Mouse (Mus musculus) kidney, adult 2 months (tissue): ENCODE measurements around the gene Spata5.

Experiments
- CTCF ChIP-seq: fragments of 200-500 bp; conservative IDR thresholded peaks from 2 replicates; pipeline ENCODE4 v1.5.1; 2011; ENCODE audit warnings: low read depth, mild to moderate bottlenecking, control low read depth, low read length, moderate library complexity, mixed read lengths; ENCODE audit not compliant: insufficient read depth, insufficient read length
- POLR2A ChIP-seq: fragments of 200-500 bp; IDR thresholded peaks from one replicate; pipeline ENCODE4 v1.6.1; 2011; ENCODE audit warnings: low read depth, low read length, control low read depth

DNA sequence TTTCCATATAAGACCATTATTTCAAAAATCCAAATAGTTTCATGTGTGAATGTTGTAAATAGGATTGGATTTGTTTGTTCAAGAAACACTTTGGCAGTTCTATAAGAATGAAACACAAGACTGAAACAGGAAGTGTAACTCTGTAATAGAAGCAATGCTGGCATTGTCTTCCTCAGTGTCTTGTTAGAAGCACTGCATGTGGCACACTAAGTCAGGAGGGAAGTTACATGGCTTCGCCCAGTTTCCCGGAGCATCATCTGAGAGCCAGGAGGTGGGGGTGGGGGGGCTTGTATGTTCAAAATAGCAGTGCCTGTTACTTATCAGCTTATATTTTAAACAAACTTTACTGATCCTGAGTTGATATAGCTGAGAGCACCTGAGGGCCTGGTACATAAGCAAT lies 82.9 kb downstream of the Spata5 start:
- TF ChIP-seq POLR2A (no peak), CTCF (no peak)
